Mouse (Mus musculus) lung, embryonic 16.5 days (tissue): ENCODE results near the gene Gm13279. TPM values are rescaled to one million over a fixed set of nuclear protein-coding genes. Genes with fewer than 3 reads are reported as not detected.
"Not testable (repeated sequence)": the region's sequence is repeated elsewhere in the genome, so short reads cannot be mapped to it uniquely, and the experiment has no call there.

Source experiments
- ATAC-seq: fragments of 200-750 bp; cut with Nextera tagmentation; 2 replicates; pipeline ENCODE4 v1.8.0; 2017; ENCODE audit warnings: low read depth, mild to moderate bottlenecking, moderate library complexity
- H3K27ac ChIP-seq: fragments of 300-500 bp; sonication (generic); 2 replicates; pipeline ENCODE4 v1.5.1; 2014; ENCODE audit warnings: mild to moderate bottlenecking, control low read depth, low read length
- H3K27me3 ChIP-seq: fragments of 300-500 bp; sonication (generic); 2 replicates; pipeline ENCODE4 v1.6.1; 2014; ENCODE audit warnings: low read depth, low read length, mixed read lengths; ENCODE audit not compliant: control insufficient read depth, insufficient read depth
- H3K36me3 ChIP-seq: fragments of 300-500 bp; sonication (generic); 2 replicates; pipeline ENCODE4 v1.6.1; 2014; ENCODE audit warnings: low read length; ENCODE audit not compliant: control insufficient read depth, insufficient read depth
- H3K4me1 ChIP-seq: fragments of 300-500 bp; sonication (generic); replicated peaks from 2 replicates; pipeline ENCODE4 v1.6.1; 2014; ENCODE audit warnings: low read length, mixed read lengths; ENCODE audit not compliant: control insufficient read depth, insufficient read depth
- H3K4me2 ChIP-seq: fragments of 300-500 bp; sonication (generic); 2 replicates; pipeline ENCODE4 v1.6.1; 2014; ENCODE audit warnings: low read depth, low read length, control low read depth
- H3K4me3 ChIP-seq: fragments of 300-500 bp; sonication (generic); 2 replicates; pipeline ENCODE4 v1.5.1; 2014; ENCODE audit warnings: mild to moderate bottlenecking, low read length, control low read depth
- H3K9ac ChIP-seq: fragments of 300-500 bp; sonication (generic); 2 replicates; pipeline ENCODE4 v1.6.1; 2014; ENCODE audit warnings: low read length, control low read depth
- H3K9me3 ChIP-seq: fragments of 300-500 bp; sonication (generic); 2 replicates; pipeline ENCODE4 v1.6.1; 2016; ENCODE audit warnings: low read length; ENCODE audit not compliant: control insufficient read depth
- WGBS: fragments of 180-500 bp; shearing (Covaris S2); extraction: QIAGEN DNeasy Blood & Tissue Kit; methylation state at CpG from one replicate; pipeline ENCODE4 v1.1.7; 2014; 5-methylcytosine and 5-hydroxymethylcytosine counted together
- polyA plus RNA-seq: library from polyadenylated mRNA; unstranded; fragments of >200 nt; fragmentation: Nextera tagmentation; extraction: Ambion mirVana; gene quantifications from 2 replicates; pipeline ENCODE4 v1.2.1, GENCODE M21; 2015

The Gm13279 gene
- not detected in 2 replicates for polyA plus RNA-seq

DNA sequence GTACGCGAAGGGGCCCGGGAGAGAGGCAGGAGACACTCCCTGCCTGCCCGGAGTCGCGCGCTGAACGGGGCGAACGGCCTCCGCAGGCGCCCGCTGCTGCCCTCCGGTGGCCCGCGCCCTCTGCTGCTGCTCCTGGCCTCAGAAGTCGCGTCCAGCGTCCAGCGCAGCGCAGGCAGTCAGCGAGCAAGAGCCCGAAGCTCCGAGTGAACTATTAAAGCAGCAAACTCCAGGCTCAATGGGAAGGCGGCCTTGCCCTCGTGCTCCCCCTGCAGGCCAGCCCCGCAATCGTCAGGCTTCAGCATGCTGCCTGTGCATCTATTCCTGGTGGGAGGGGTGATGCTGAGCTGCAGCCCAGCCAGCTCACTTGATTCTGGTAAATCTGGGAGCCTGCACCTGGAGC, at the start of gene Gm13279:
Gm13279 (plus strand) TSS at position 301 of the 400 bp plus-strand sequence.
- H3K9me3 ChIP-seq, H3K27ac ChIP-seq, H3K36me3 ChIP-seq, H3K4me2 ChIP-seq, H3K4me1 ChIP-seq, H3K9ac ChIP-seq, H3K4me3 ChIP-seq, ATAC-seq, H3K27me3 ChIP-seq: not testable (repeated sequence)
- WGBS: no CpG with 5 or more reads among the region's 28 CpGs

DNA sequence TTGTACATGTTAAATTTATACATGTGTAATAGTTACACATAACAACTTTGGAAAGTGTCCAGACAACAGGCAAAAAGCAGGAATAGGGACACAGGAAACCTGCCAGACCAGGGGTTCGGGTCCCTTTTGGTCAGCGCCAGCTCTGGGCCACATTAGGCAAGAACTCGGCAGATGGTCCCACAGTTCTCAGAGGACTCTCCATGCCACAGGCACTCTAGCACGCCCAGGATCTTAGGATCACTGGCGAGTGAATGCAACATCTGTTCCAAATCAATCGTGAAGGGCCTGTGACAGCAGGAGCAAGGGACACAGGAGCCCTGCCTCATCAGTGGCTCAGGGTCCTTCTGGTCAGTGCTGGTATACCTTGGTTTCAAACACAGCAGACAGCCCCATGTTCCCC, 47.3 kb upstream of the Gm13279 start:
- 61% methylated on average over 6 of the region's 6 CpGs for WGBS

DNA sequence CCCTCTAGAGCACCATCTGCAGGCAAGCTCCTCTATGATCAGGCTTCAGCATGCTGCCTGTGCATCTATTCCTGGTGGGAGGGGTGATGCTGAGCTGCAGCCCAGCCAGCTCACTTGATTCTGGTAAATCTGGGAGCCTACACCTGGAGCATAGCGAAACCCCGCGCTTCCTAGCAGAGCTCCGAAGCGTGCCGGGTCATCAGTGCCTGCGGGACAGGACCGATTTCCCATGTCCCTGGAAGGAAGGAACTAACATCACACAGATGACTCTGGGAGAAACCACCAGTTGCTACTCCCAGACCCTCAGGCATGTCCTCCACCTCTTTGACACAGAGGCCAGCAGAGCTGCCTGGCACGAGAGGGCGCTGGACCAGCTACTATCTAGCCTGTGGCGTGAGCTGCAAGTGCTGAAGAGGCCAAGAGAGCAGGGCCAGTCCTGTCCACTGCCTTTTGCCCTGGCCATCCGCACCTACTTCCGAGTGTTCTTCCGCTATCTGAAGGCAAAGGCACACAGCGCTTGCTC, 42.3 kb upstream of the Gm13279 start, which contains the start of gene Gm13271:
Gm13271 (plus strand) TSS at position 51 of the 523 bp plus-strand sequence.
- ATAC-seq, H3K4me3 ChIP-seq, H3K27me3 ChIP-seq, H3K4me2 ChIP-seq, H3K4me1 ChIP-seq, H3K27ac ChIP-seq, H3K9me3 ChIP-seq, H3K36me3 ChIP-seq, H3K9ac ChIP-seq: not testable (repeated sequence)
- 77% methylated on average over 15 of the region's 15 CpGs for WGBS

More for the DNA sequence above, 47.3 kb upstream of the Gm13279 start:
- H3K4me3 ChIP-seq: no peak overlapping the region
- ATAC-seq: no peak
- no peak overlapping the region for H3K4me2 ChIP-seq
- H3K27ac ChIP-seq: no peak overlapping the region
- H3K27me3 ChIP-seq: no peaks in the 10 kb centered on the region
- H3K36me3 ChIP-seq: no peaks in the 10 kb centered on the region
- H3K9ac ChIP-seq: no peak overlapping the region
- H3K4me1 ChIP-seq: no peaks in the 10 kb centered on the region
- no peaks in the 10 kb centered on the region for H3K9me3 ChIP-seq

DNA sequence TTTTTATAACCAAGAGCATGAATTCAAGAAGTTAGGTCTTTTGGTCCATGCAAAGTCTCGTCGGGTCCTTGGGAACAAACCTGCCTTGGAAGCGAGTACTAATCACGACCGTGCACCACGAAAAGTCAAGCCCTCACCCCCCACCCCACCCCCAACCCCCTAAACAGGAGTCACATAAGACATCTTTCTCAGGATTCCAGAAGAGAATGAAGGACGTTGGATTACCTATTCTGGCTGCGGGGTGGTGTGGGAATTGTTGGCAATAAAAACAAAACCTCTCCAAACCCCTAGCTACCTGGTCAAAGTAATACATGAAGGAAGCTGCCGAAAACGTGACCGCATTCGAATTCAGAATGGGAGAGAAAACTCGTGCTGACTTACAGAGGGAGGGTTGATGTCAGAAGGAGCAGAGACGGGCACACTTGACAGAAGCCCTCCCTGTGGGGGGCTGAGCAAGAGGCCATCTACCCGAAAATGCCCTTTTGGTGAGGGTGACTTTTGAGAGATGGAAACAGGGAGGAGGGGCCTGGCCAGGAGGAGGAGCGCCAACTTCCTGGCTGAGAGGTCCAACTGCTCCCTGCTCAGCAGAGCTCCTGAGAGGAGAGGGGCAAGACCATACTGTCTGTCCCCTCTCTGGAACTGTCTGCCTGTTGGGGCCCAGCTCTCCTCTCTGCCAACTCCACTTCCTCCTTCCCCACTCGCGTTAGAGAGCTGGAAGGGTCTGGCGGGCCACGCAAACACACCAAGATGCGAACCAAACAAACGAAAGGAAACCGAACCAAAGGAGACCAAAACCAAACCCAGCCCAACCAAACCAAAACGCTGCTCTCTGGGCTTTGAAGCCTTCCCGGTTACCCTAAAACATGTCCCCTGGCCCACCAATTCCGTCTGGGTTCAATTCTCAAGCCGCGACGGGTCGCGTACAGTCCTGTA, 40.4 kb upstream of the Gm13279 start:
- not testable (repeated sequence) for ATAC-seq, H3K36me3 ChIP-seq, H3K9me3 ChIP-seq, H3K27me3 ChIP-seq, H3K4me1 ChIP-seq
- WGBS: 9% methylated on average over 28 of the region's 31 CpGs
- peak overlapping the region; percentile 76 for H3K9ac ChIP-seq
- peak overlapping the region; percentile 60 for H3K4me3 ChIP-seq
- peak overlapping the region; percentile 97 for H3K27ac ChIP-seq
- peak overlapping the region; percentile 73 for H3K4me2 ChIP-seq

DNA sequence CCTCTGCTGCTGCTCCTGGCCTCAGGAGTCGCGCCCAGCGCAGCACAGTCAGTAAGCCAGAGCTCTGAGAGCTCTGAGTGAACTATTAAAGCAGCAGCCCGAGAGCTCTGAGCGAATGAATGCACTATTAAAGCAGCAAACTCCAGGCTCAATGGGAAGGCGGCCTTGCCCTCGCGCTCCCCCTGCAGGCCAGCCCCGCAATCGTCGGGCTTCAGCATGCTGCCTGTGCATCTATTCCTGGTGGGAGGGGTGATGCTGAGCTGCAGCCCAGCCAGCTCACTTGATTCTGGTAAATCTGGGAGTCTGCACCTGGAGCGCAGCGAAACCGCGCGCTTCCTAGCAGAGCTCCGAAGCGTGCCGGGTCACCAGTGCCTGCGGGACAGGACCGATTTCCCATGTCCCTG, 39.6 kb upstream of the Gm13279 start:
- not testable (repeated sequence) for H3K4me1 ChIP-seq, H3K27me3 ChIP-seq, H3K36me3 ChIP-seq, H3K9me3 ChIP-seq
- H3K4me2 ChIP-seq: peak overlapping the region; percentile 73
- H3K4me3 ChIP-seq: peak overlapping the region; percentile 60
- peak overlapping the region; percentile 97 for H3K27ac ChIP-seq
- ATAC-seq: peak; percentile 100
- under 1% methylated on average over 11 of the region's 21 CpGs for WGBS
- peak overlapping the region; percentile 76 for H3K9ac ChIP-seq

DNA sequence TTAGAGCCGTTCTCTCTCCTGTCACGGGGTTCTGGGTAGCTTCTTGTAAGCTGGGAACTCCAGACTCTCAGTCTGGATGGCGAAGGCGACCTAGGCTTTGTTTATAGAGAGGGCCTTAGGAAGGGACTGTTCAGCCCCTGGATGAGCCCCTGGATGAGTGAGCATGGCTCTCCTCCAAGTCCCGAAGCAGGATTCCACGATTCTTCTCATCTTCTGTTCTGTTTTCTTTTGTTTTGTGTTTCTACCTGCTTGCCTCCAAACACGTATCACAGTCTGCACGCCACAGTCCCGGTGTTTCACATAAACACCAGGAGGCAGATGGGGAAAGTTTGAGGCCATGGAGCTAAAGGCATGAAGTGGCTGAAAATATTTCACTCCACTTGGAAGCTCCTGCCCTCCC, 38.4 kb upstream of the Gm13279 start:
- H3K4me3 ChIP-seq, H3K4me2 ChIP-seq, H3K36me3 ChIP-seq, H3K4me1 ChIP-seq, H3K27me3 ChIP-seq, H3K27ac ChIP-seq, H3K9me3 ChIP-seq, ATAC-seq, H3K9ac ChIP-seq: not testable (repeated sequence)
- 84% methylated on average over 7 of the region's 9 CpGs for WGBS

DNA sequence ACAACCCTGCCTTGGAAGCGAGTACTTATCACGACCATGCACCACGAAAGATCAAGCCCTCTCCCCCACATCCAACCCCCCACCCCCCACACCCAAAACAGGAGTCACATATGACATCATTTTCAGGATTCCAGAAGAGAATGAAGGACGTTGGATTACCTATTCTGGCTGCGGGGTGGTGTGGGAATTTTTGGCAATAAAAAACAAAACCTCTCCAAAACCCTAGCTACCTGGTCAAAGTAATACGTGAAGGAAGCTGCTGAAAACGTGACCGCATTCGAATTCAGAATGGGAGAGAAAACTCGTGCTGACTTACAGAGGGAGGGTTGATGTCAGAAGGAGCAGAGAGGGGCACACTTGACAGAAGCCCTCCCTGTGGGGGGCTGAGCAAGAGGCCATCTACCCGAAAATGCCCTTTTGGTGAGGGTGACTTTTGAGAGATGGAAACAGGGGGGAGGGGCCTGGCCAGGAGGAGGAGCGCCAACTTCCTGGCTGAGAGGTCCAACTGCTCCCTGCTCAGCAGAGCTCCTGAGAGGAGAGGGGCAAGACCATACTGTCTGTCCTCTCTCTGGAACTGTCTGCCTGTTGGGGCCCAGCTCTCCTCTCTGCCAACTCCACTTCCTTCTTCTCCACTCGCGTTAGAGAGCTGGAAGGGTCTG, 37.5 kb upstream of the Gm13279 start, which contains the start of gene Gm13283:
Gm13283 (plus strand) TSS at position 510 of the 659 bp plus-strand sequence.
- H3K27me3 ChIP-seq, H3K36me3 ChIP-seq, ATAC-seq, H3K27ac ChIP-seq, H3K4me1 ChIP-seq, H3K9me3 ChIP-seq: not testable (repeated sequence)
- Histone ChIP-seq H3K4me2 (peak within 1 kb of the TSS; percentile 40), H3K9ac (0 out of 2 replicates have a peak within 1 kb of the TSS, but pooled peaks have one; percentile 32), H3K4me3 (peak within 1 kb of the TSS; percentile 29)
- WGBS: 20% methylated on average over 8 of the region's 14 CpGs

DNA sequence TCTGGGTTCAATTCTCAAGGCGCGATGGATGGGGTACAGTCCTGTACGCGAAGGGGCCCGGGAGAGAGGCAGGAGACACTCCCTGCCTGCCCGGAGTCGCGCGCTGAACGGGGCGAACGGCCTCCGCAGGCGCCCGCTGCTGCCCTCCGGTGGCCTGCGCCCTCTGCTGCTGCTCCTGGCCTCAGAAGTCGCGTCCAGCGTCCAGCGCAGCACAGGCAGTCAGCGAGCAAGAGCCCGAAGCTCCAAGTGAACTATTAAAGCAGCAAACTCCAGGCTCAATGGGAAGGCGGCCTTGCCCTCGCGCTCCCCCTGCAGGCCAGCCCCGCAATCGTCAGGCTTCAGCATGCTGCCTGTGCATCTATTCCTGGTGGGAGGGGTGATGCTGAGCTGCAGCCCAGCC, 36.8 kb upstream of the Gm13279 start:
- not testable (repeated sequence) for H3K27ac ChIP-seq, H3K27me3 ChIP-seq, H3K4me1 ChIP-seq, H3K36me3 ChIP-seq, H3K9me3 ChIP-seq, ATAC-seq
- Histone ChIP-seq H3K9ac (0 out of 2 replicates have a peak overlapping the region, but pooled peaks have one; percentile 32), H3K4me2 (peak overlapping the region; percentile 40), H3K4me3 (peak overlapping the region; percentile 29)
- WGBS: under 1% methylated on average over 20 of the region's 28 CpGs

DNA sequence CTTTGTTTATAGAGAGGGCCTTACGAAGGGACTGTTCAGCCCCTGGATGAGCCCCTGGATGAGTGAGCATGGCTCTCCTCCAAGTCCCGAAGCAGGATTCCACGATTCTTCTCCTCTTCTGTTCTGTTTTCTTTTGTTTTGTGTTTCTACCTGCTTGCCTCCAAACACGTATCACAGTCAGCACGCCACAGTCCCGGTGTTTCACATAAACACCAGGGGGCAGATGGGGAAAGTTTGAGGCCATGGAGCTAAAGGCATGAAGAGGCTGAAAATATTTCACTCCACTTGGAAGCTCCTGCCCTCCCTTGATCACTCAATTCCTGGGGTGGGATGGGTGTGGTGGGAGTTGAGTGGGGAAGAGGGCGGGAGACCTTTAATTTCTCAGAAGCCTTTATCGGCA, 35.4 kb upstream of the Gm13279 start:
- H3K36me3 ChIP-seq, H3K27ac ChIP-seq, H3K4me2 ChIP-seq, ATAC-seq, H3K9ac ChIP-seq, H3K4me3 ChIP-seq, H3K4me1 ChIP-seq, H3K9me3 ChIP-seq, H3K27me3 ChIP-seq: not testable (repeated sequence)
- WGBS: 67% methylated on average over 6 of the region's 8 CpGs
